Mouse (Mus musculus) brain, embryonic 18.5 days (tissue): Measurements from ENCODE around the gene 1810024B03Rik.
A peak's percentile ranks its signal among the peaks of the same experiment; 100 is the strongest.
"Not testable (repeated sequence)": the region's sequence is repeated elsewhere in the genome, so short reads cannot be mapped to it uniquely, and the experiment has no call there.

Source experiments
- DNase-seq: peaks from one replicate; pipeline ENCODE4 v3.0.0-alpha.2; 2012; ENCODE audit warnings: low read depth, low spot score

1810024B03Rik gene

GRCm38 (mm10) chr2:127207547-127208451 lies at the start of gene 1810024B03Rik, which contains the start of gene Snrnp200:
Gene 1810024B03Rik (minus strand): TSS chr2:127208280.
Gene Snrnp200 (plus strand): TSS chr2:127208386.
- peak; percentile 95 for DNase-seq

DNA sequence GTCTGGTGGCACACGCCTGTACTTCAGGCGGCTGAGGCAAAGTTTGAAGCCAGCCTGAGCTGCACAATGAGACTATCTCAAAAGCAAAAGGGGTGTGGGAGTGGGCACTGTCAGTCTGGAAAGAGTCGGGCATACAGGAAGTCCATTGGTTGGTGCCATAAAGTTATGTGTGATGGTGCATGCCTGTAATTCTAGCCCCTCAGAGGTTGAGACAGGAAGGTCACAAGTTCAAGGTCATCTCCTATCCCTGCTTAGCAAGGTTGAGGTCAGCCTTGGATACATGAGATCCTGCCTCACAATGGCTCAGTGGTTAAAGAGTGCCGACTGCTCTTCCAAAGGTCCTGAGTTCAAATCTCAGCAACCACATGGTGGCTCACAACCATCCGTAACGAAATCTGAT lies 47.2 kb upstream of the 1810024B03Rik start:
- DNase-seq, result no peak

- no peak for DNase-seq
Observed at GRCm38 (mm10) chr2:127254604-127255134, 46.6 kb upstream of the 1810024B03Rik start.

- no peak for DNase-seq
Observed at GRCm38 (mm10) chr2:127252787-127253186, 44.7 kb upstream of the 1810024B03Rik start.

GRCm38 (mm10) chr2:127251880-127252527 lies 43.9 kb upstream of the 1810024B03Rik start:
- no peak for DNase-seq

- DNase-seq, result no peak
Observed at GRCm38 (mm10) chr2:127251457-127251856, 43.4 kb upstream of the 1810024B03Rik start.

DNA sequence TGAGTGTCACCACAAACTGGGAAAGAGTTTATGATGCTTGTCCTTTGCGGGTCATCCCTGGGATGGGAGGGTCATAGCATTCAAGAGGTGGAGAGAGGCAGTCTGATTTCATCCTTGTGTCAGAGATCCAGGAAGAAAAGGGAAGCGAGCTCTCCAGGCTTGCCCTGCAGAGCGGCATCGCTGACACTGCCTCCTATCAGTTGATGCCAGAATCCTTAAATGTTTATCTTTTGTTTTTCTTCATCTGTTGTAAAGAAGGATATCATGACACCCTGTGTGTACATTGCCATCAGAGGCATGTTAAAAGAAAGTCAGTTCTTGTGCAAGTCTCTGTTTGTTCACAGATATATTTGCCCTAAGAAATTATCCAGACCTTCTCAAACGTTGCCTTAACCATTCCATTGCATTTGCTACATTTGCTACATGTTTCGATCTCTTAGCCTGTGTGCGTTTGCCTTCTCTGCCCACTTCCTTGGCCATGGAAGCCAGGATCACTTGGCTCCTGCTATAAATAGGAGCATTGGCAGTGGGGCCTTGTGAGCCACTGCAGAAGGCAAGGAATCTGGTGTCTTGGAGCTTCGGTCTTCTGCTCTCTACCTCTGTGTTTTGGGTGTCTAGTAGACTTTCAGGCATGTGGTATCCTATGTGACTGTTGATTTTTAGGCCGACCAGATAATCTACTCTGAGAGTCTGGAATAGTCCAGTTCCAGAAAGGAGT lies 42.4 kb upstream of the 1810024B03Rik start:
- DNase-seq, result no peak

GRCm38 (mm10) chr2:127248334-127249004 lies 40.4 kb upstream of the 1810024B03Rik start:
- no peak for DNase-seq

GRCm38 (mm10) chr2:127247592-127248333 lies 39.7 kb upstream of the 1810024B03Rik start, which contains the start of the genes Ciao1 and Tmem127:
Gene Ciao1 (minus strand): TSS chr2:127247816.
Gene Tmem127 (plus strand): TSS chr2:127247908.
- peak; percentile 98 for DNase-seq

DNA sequence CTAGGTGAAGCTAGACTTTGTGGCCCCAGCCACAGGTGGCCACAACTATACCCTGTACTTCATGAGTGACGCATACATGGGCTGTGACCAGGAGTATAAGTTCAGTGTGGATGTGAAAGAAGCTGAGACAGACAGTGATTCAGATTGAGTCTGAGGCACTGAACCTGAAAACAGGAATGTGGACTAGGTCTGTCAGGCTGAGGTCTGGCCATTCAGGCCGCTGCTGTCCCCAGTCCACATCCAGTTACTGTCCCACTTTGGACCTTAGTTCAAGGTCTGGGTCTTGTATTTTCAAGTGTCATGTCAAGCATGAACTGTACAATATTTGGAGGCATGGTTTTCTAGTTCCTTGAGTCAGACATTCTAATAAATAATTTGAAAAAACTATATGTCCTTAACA lies 32.0 kb upstream of the 1810024B03Rik start:
- no peak for DNase-seq

DNA sequence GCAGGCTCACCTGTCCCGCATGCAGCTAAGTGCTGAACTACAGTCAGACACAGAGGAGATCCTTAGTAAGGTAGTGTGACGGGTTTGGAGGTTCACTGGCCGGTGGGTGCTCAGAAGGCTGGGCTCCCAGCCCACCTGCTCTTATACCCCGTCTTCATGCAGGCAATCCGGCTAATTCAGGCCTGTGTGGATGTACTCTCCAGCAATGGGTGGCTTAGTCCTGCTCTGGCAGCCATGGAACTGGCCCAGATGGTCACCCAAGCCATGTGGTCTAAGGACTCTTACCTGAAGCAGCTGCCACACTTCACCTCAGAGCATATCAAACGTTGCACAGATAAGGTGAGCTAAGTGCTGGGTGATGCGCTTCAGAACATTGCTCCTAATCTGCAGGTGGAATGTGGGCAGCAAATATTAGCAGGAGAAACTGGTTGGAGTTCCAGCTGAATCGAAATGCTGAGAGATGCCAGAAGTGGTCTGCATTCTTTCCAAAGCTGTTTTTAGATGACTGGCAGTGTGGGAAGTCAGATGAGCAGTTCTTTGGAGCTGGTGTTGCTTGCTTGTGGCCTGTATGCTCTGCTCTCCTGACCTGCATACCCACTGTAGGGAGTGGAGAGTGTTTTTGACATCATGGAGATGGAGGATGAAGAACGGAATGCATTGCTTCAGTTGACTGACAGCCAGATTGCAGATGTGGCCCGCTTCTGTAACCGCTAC lies 30.0 kb upstream of the 1810024B03Rik start:
- DNase-seq, result no peak

GRCm38 (mm10) chr2:127225261-127225660 lies 17.2 kb upstream of the 1810024B03Rik start:
- no peak for DNase-seq

- no peak for DNase-seq
Observed at GRCm38 (mm10) chr2:127217746-127218145, 9.7 kb upstream of the 1810024B03Rik start.

- no peak for DNase-seq
Observed at GRCm38 (mm10) chr2:127210701-127211100, 2.6 kb upstream of the 1810024B03Rik start.

DNA sequence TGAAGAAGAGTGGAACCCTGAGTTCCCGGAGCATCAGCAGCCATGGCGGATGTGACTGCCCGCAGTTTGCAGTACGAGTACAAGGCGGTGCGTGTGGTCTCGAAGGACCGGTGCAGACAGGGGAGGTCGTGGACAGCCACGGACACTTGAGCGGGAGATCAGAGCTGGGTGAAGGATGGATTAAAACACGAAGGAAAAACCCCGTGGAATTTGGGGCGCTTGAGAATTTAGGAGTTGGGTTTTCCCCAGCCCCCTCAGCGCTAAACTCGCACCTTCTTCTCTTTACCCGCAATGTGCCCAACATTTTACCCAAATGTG lies 331 bp upstream of the 1810024B03Rik start:
- DNase-seq, result no peak

DNA sequence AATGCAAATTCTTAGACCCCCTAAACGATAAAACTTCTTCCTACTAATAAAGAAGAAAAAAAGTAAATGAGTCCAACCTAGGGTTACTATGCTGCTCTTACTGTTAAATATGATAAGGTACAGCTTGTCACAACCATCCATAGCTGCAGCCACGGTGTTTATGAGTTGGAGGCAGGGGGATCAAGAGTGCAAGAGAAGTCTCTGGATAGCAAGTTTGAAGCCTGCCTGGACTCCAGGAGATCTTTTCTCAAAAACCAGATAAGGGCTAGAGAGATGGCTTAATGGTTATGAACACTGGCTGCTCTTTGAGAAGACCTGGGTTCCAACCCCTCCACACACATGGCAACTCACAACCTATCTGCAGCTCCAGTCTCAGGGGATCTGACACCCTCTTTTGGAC lies 1.2 kb downstream of the 1810024B03Rik start:
- no peak for DNase-seq

- DNase-seq, result not testable (repeated sequence)
Observed at GRCm38 (mm10) chr2:127205936-127206335, 2.1 kb downstream of the 1810024B03Rik start.

DNA sequence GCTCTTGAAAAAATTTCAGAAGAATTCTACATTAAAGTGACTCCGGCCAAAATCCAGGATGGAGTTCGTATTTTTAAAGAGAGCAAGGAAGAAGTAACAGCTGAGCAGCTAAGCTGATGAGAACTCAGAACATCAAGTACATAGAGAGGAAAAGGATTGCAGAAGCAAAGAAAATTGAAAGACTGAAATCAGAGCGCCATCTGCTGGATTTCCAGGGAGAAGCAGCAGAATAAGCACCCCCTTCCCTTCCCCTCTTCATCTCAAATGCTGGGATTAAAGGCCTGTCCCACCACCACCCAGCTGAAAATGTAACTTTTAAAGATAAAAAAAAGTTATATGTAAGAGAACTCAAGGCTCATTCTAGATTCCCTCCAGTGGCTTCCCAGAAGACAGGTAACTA lies 3.1 kb downstream of the 1810024B03Rik start:
- peak; percentile 16 for DNase-seq

GRCm38 (mm10) chr2:127189574-127189973 lies 18.5 kb downstream of the 1810024B03Rik start:
- no peak for DNase-seq
